Comparison of ENCODE assay signal across 7 mouse cellular contexts in the genomic region with DNA sequence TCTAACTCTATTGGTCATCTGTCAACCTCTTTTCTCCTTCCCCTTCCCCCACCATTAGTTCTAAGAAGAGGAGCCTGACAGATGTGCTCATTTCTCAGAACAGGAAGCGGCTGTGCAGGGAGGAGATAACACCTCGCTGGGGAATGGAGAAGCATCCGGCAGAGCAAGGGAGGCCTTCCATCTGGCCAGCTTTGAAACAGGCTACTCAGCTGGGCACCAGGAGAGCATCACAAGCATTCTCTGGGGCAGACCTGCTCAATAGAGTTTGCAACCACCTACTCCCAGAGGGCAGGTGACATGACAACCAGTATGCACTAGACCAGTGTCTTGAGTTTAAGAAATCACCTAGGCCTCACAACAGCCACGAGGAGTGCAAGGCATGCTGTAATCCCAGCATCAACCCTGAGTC. TPM values are rescaled to one million over a fixed set of nuclear protein-coding genes. Genes with fewer than 3 reads are reported as not detected.
DNase-seq lines count a peak whose midpoint lies in the region; ATAC-seq and TF ChIP-seq lines count a peak whose summit lies in the region.

No protein-coding gene starts in this region.

- peak overlapping the region; percentile 44 for H3K4me2 ChIP-seq in heart, embryonic 16.5 days (ENCODE audit: low read depth, low read length)
- no peak overlapping the region for H3K4me2 ChIP-seq in limb, embryonic 15.5 days
- no peak overlapping the region for H3K4me2 ChIP-seq in forebrain, embryonic 11.5 days (ENCODE audit: low read depth, low read length, severe bottlenecking)

- peak overlapping the region; percentile 63; the same call in 1 of the 2 replicates for H3K4me3 ChIP-seq in G1E (ENCODE audit: low read depth, low read length)
- no peak overlapping the region for H3K4me3 ChIP-seq in heart, embryonic 16.5 days (ENCODE audit: low read length)
- H3K4me3 ChIP-seq in limb, embryonic 15.5 days, result no peak overlapping the region
- H3K4me3 ChIP-seq in forebrain, embryonic 11.5 days (ENCODE audit: low read depth, low read length), result no peak overlapping the region

- intact Hi-C loops in left cerebral cortex, postnatal 36 days (cut with DNase I), result no loop called here

- DNase-seq in G1E (ENCODE audit: low spot score), result peak; percentile 78
- peak; percentile 47 for DNase-seq in brain, adult 2 months (ENCODE audit: low read depth, low spot score)
- peak; percentile 22 for DNase-seq in neural tube, embryonic 10.5 days (ENCODE audit: extremely low spot score, low spot score)
- DNase-seq in left cerebral cortex, postnatal 36 days (ENCODE audit: low spot score in 2 of 2), result no peak
- DNase-seq in forebrain, embryonic 11.5 days (ENCODE audit: low spot score), result no peak

- H3K27ac ChIP-seq in heart, embryonic 16.5 days (ENCODE audit: low read length), result peak overlapping the region; percentile 86
- peak overlapping the region; percentile 38; the same call in 1 of the 2 replicates for H3K27ac ChIP-seq in limb, embryonic 15.5 days
- no peak overlapping the region for H3K27ac ChIP-seq in forebrain, embryonic 11.5 days (ENCODE audit: low read depth, low read length)

- peaks cover 41% of the 10 kb centered on the region for H3K36me3 ChIP-seq in G1E (replicated peaks)
- H3K36me3 ChIP-seq in heart, embryonic 16.5 days (ENCODE audit: control insufficient read depth, insufficient read depth), result no peaks in the 10 kb centered on the region
- peaks cover 3% of the 10 kb centered on the region; the same call in 1 of the 2 replicates for H3K36me3 ChIP-seq in limb, embryonic 15.5 days
- H3K36me3 ChIP-seq in forebrain, embryonic 11.5 days (ENCODE audit: control insufficient read depth, insufficient read depth, low read length), result no peaks in the 10 kb centered on the region

- H3K9me3 ChIP-seq in G1E (replicated peaks), result no peaks in the 10 kb centered on the region
- no peaks in the 10 kb centered on the region for H3K9me3 ChIP-seq in heart, embryonic 16.5 days (replicated peaks; ENCODE audit: control insufficient read depth, low read length)
- no peaks in the 10 kb centered on the region for H3K9me3 ChIP-seq in limb, embryonic 15.5 days
- no peaks in the 10 kb centered on the region for H3K9me3 ChIP-seq in forebrain, embryonic 11.5 days (ENCODE audit: control insufficient read depth, low read length)

- TF ChIP-seq CTCF in G1E (IDR thresholded peaks at IDR 0.05; ENCODE audit: low read depth, low read length), result no peak

- ATAC-seq in G1E (ENCODE audit: extremely low read depth, insufficient number of reproducible peaks, low FRiP score, poor library complexity, severe bottlenecking), result peak; percentile 81
- peak; percentile 46 for ATAC-seq in heart, embryonic 16.5 days (replicated peaks; ENCODE audit: extremely low read depth, insufficient read depth, low FRiP score)
- ATAC-seq in limb, embryonic 15.5 days (ENCODE audit: insufficient number of reproducible peaks, low FRiP score, low TSS enrichment, low read depth), result no peak
- no peak for ATAC-seq in forebrain, embryonic 11.5 days (replicated peaks; ENCODE audit: low FRiP score)

- H3K27me3 ChIP-seq in G1E (ENCODE audit: insufficient read depth, low read length), result no peaks in the 10 kb centered on the region
- H3K27me3 ChIP-seq in heart, embryonic 16.5 days (ENCODE audit: control insufficient read depth, insufficient read depth, low read length), result no peaks in the 10 kb centered on the region
- no peaks in the 10 kb centered on the region for H3K27me3 ChIP-seq in limb, embryonic 15.5 days
- no peaks in the 10 kb centered on the region for H3K27me3 ChIP-seq in forebrain, embryonic 11.5 days (ENCODE audit: control insufficient read depth, insufficient read depth, low read length)

- peaks cover 96% of the 10 kb centered on the region for H3K4me1 ChIP-seq in G1E (ENCODE audit: insufficient read depth, low read depth, low read length)
- peaks cover 77% of the 10 kb centered on the region for H3K4me1 ChIP-seq in heart, embryonic 16.5 days (ENCODE audit: control insufficient read depth, insufficient read depth, low read length)
- peaks cover 44% of the 10 kb centered on the region for H3K4me1 ChIP-seq in limb, embryonic 15.5 days
- no peaks in the 10 kb centered on the region for H3K4me1 ChIP-seq in forebrain, embryonic 11.5 days (replicated peaks; ENCODE audit: control insufficient read depth, insufficient read depth, low read length)

- 17% methylated on average over 4 of the region's 4 CpGs for whole genome bisulfite sequencing in heart, embryonic 16.5 days
- 41% methylated on average over 4 of the region's 4 CpGs for WGBS in limb, embryonic 15.5 days
- WGBS in forebrain, embryonic 11.5 days, result 77% methylated on average over 4 of the region's 4 CpGs

- peak overlapping the region; percentile 40 for H3K9ac ChIP-seq in heart, embryonic 16.5 days (ENCODE audit: low read length)
- no peak overlapping the region for H3K9ac ChIP-seq in limb, embryonic 15.5 days
- no peak overlapping the region for H3K9ac ChIP-seq in forebrain, embryonic 11.5 days (ENCODE audit: low read length)

RNA-seq across cellular contexts. Expression of a gene that starts 35.6 kb away (rescaled TPM):
- not detected in 2 replicates for total RNA-seq in G1E (2014; fragmentation: Nextera tagmentation)
- 0.16 TPM in 1 of 2 replicates, not detected in the other for total RNA-seq in G1E (2017)
- not detected in 2 replicates for polyA plus RNA-seq in G1E (2012)
- 26.7 and 30.9 TPM in 2 replicates for polyA plus RNA-seq in heart, embryonic 16.5 days (2015; fragmentation: Nextera tagmentation; extraction: Ambion mirVana)
- polyA plus RNA-seq in limb, embryonic 15.5 days (2015; fragmentation: Nextera tagmentation; extraction: Ambion mirVana), result 33.9 and 36.2 TPM in 2 replicates
- 1 to 10 TPM; 1.7 to 1.8 TPM for total RNA-seq in left cerebral cortex, postnatal 36 days (2021)
- 4.6 and 5.5 TPM in 2 replicates for polyA plus RNA-seq in forebrain, embryonic 11.5 days (2014; fragmentation: Nextera tagmentation; extraction: Ambion mirVana)

RNA-seq across cellular contexts. Expression of a gene that starts 41.9 kb away (rescaled TPM):
- total RNA-seq in G1E (2014; fragmentation: Nextera tagmentation), result 35.2 and 79.6 TPM in 2 replicates
- 27.0 and 31.6 TPM in 2 replicates for total RNA-seq in G1E (2017)
- polyA plus RNA-seq in G1E (2012), result 63.3 and 82.7 TPM in 2 replicates
- polyA plus RNA-seq in heart, embryonic 16.5 days (2015; fragmentation: Nextera tagmentation; extraction: Ambion mirVana), result 70.5 and 74.3 TPM in 2 replicates
- polyA plus RNA-seq in limb, embryonic 15.5 days (2015; fragmentation: Nextera tagmentation; extraction: Ambion mirVana), result 96.2 and 96.7 TPM in 2 replicates
- 100 to 1,000 TPM; 128 to 133 TPM for total RNA-seq in left cerebral cortex, postnatal 36 days (2021)
- polyA plus RNA-seq in forebrain, embryonic 11.5 days (2014; fragmentation: Nextera tagmentation; extraction: Ambion mirVana), result 135 and 140 TPM in 2 replicates

RNA-seq across cellular contexts. Expression of a gene that starts 53.5 kb away (rescaled TPM):
- total RNA-seq in G1E (2014; fragmentation: Nextera tagmentation), result 20.8 and 21.7 TPM in 2 replicates
- 33.2 and 41.4 TPM in 2 replicates for total RNA-seq in G1E (2017)
- 110 TPM in 2 replicates for polyA plus RNA-seq in G1E (2012)
- 56.3 and 64.5 TPM in 2 replicates for polyA plus RNA-seq in heart, embryonic 16.5 days (2015; fragmentation: Nextera tagmentation; extraction: Ambion mirVana)
- polyA plus RNA-seq in limb, embryonic 15.5 days (2015; fragmentation: Nextera tagmentation; extraction: Ambion mirVana), result 167 and 168 TPM in 2 replicates
- 10 to 100 TPM; 22.9 to 23.9 TPM for total RNA-seq in left cerebral cortex, postnatal 36 days (2021)
- polyA plus RNA-seq in forebrain, embryonic 11.5 days (2014; fragmentation: Nextera tagmentation; extraction: Ambion mirVana), result 51.1 and 53.1 TPM in 2 replicates

RNA-seq across cellular contexts. Expression of a gene that starts 58.2 kb away (rescaled TPM):
- total RNA-seq in G1E (2014; fragmentation: Nextera tagmentation), result 257 and 315 TPM in 2 replicates
- total RNA-seq in G1E (2017), result 119 and 142 TPM in 2 replicates
- polyA plus RNA-seq in G1E (2012), result 11.7 and 16.7 TPM in 2 replicates
- 45.4 and 55.1 TPM in 2 replicates for polyA plus RNA-seq in heart, embryonic 16.5 days (2015; fragmentation: Nextera tagmentation; extraction: Ambion mirVana)
- polyA plus RNA-seq in limb, embryonic 15.5 days (2015; fragmentation: Nextera tagmentation; extraction: Ambion mirVana), result 66.2 and 69.1 TPM in 2 replicates
- total RNA-seq in left cerebral cortex, postnatal 36 days (2021), result 1 to 10 TPM; 3.2 to 3.6 TPM
- polyA plus RNA-seq in forebrain, embryonic 11.5 days (2014; fragmentation: Nextera tagmentation; extraction: Ambion mirVana), result 168 and 185 TPM in 2 replicates

Comparison
In these comparisons a context has a peak if more than half of its experiments do, and no peak if none do; other contexts are left out.
1. ATAC-seq: peak in G1E (single experiment) and heart, embryonic 16.5 days (single experiment); none in limb, embryonic 15.5 days (single experiment) and forebrain, embryonic 11.5 days (single experiment).
2. DNase-seq: peak in G1E (single experiment), brain, adult 2 months (single experiment) and neural tube, embryonic 10.5 days (single experiment); none in left cerebral cortex, postnatal 36 days (0 of 2) and forebrain, embryonic 11.5 days (single experiment).